In the genomic region with DNA sequence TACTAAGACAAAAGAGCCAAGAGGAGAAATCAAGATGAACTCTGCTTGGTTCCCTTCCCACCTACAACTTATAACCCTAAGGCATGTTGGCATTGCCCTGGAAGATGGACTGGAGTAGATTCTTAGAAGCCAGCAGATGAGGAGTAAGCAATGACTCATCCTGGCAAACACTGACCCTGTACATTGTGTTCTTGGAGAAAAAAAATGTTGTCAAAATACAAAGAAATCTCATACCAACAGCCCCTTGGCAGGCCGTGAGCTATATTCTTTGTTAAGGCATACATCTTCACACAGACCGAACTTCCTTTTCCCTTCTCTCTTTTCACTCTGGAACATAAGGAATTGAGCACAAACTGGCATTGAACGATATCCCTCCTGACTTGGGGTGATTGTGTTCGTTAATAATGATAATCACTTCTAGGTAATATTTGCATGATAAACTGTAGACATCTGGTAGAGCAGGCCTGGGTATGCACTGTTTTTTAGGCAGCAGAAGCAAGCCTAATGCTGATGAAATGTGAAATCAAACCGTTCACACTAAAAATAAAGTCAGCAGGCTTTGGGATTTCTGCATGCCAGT, we compare ENCODE assay signal across 19 mouse cellular contexts.
DNase-seq lines count a peak whose midpoint lies in the region; ATAC-seq and TF ChIP-seq lines count a peak whose summit lies in the region.
"Had no signal": no experiment of that assay in that cellular context is flagged by ENCODE, and none has a peak within 500 bp of the region (broad histone marks: within the 10 kb centered on the region; RNA-seq: fewer than 3 reads in every experiment).

No protein-coding gene starts in this region.

- no peak for ATAC-seq in forebrain, embryonic 14.5 days
- no peak for ATAC-seq in forebrain, embryonic 13.5 days
- no peak for ATAC-seq in midbrain, embryonic 14.5 days (ENCODE audit: low FRiP score, low TSS enrichment)
- ATAC-seq: inflammation-experienced regulatory T-cells, adult 6 months had no signal

- no peak overlapping the region for H3K9ac ChIP-seq in forebrain, embryonic 14.5 days (ENCODE audit: low read length)
- H3K9ac ChIP-seq in forebrain, embryonic 13.5 days = no peak overlapping the region
- H3K9ac ChIP-seq in midbrain, embryonic 14.5 days (replicated peaks; ENCODE audit: low read length) = no peak overlapping the region
- H3K9ac ChIP-seq: kidney, embryonic 15.5 days; limb, embryonic 12.5 days; liver, embryonic 13.5 days had no signal

- peak; percentile 36 for DNase-seq in forebrain, embryonic 14.5 days (ENCODE audit: low spot score)
- no peak for DNase-seq in layer of hippocampus, adult 2 months (ENCODE audit: low spot score in 2 of 2)
- DNase-seq in layer of hippocampus, adult 9-11 months = no peak
- DNase-seq in brain, embryonic 14.5 days (ENCODE audit: low read depth) = peak; percentile 45
- DNase-seq in midbrain, embryonic 14.5 days = no peak
- no peak for DNase-seq in thymus, postnatal 10 days (ENCODE audit: low spot score in 2 of 2)
- DNase-seq: B cell, adult 2 months; cerebellum, adult 11 months; cerebellum, postnatal 14 days; gastrocnemius, postnatal 14 days; heart, postnatal 10 days; liver, embryonic 13.5 days; retina, postnatal 1 day; thymus, adult 2 months had no signal

- WGBS in forebrain, embryonic 14.5 days = 31% methylated on average over 5 of the region's 5 CpGs
- 32% methylated on average over 5 of the region's 5 CpGs for WGBS in forebrain, embryonic 13.5 days
- WGBS in midbrain, embryonic 14.5 days = 14% methylated on average over 5 of the region's 5 CpGs

- no peaks in the 10 kb centered on the region for H3K9me3 ChIP-seq in forebrain, embryonic 14.5 days (replicated peaks; ENCODE audit: control insufficient read depth, low read length)
- no peaks in the 10 kb centered on the region for H3K9me3 ChIP-seq in forebrain, embryonic 13.5 days (replicated peaks)
- H3K9me3 ChIP-seq in midbrain, embryonic 14.5 days (ENCODE audit: control insufficient read depth, low read length) = no peaks in the 10 kb centered on the region
- H3K9me3 ChIP-seq: heart, embryonic 10.5 days; kidney, embryonic 15.5 days; limb, embryonic 12.5 days; liver, embryonic 13.5 days had no signal

- no peak for TF ChIP-seq CTCF in layer of hippocampus, adult 2 months (conservative IDR thresholded peaks at IDR 0.05)
- no peak for TF ChIP-seq CTCF in brain, embryonic 14.5 days (IDR thresholded peaks at IDR 0.05; ENCODE audit: borderline replicate concordance, extremely low read depth, insufficient read depth, insufficient read length)

- H3K36me3 ChIP-seq in forebrain, embryonic 14.5 days (ENCODE audit: control insufficient read depth, insufficient read depth, low read length) = no peaks in the 10 kb centered on the region
- no peaks in the 10 kb centered on the region for H3K36me3 ChIP-seq in forebrain, embryonic 13.5 days (ENCODE audit: poor library complexity, severe bottlenecking)
- no peaks in the 10 kb centered on the region for H3K36me3 ChIP-seq in midbrain, embryonic 14.5 days (ENCODE audit: control insufficient read depth, insufficient read depth, low read length)
- H3K36me3 ChIP-seq: heart, embryonic 10.5 days; kidney, embryonic 15.5 days; limb, embryonic 12.5 days; liver, embryonic 13.5 days had no signal

- no peaks in the 10 kb centered on the region for H3K27me3 ChIP-seq in forebrain, embryonic 14.5 days (replicated peaks; ENCODE audit: control insufficient read depth, insufficient read depth, low read length)
- H3K27me3 ChIP-seq in forebrain, embryonic 13.5 days = no peaks in the 10 kb centered on the region
- no peaks in the 10 kb centered on the region for H3K27me3 ChIP-seq in midbrain, embryonic 14.5 days (ENCODE audit: control insufficient read depth, insufficient read depth, low read length)
- H3K27me3 ChIP-seq: kidney, embryonic 15.5 days; limb, embryonic 12.5 days; liver, embryonic 13.5 days had no signal

- TF ChIP-seq POLR2A in brain, embryonic 14.5 days (IDR thresholded peaks at IDR 0.05; ENCODE audit: borderline replicate concordance, extremely low read depth, insufficient read depth, insufficient read length, poor library complexity, severe bottlenecking) = no peak

- no peak overlapping the region for H3K27ac ChIP-seq in forebrain, embryonic 14.5 days (ENCODE audit: low read depth, low read length)
- H3K27ac ChIP-seq in forebrain, embryonic 13.5 days = no peak overlapping the region
- H3K27ac ChIP-seq in layer of hippocampus, adult 2 months = peak overlapping the region; percentile 73
- H3K27ac ChIP-seq in midbrain, embryonic 14.5 days (replicated peaks; ENCODE audit: low read depth, low read length) = 0 out of 2 replicates have a peak overlapping the region, but pooled peaks have one; percentile 21
- H3K27ac ChIP-seq: heart, embryonic 10.5 days; kidney, embryonic 15.5 days; limb, embryonic 12.5 days; liver, embryonic 13.5 days had no signal

- no peak overlapping the region for H3K4me2 ChIP-seq in forebrain, embryonic 14.5 days (ENCODE audit: low read length)
- H3K4me2 ChIP-seq in forebrain, embryonic 13.5 days = no peak overlapping the region
- no peak overlapping the region for H3K4me2 ChIP-seq in midbrain, embryonic 14.5 days (ENCODE audit: low read length)
- H3K4me2 ChIP-seq: kidney, embryonic 15.5 days; limb, embryonic 12.5 days; liver, embryonic 13.5 days had no signal

- H3K4me3 ChIP-seq in forebrain, embryonic 14.5 days (ENCODE audit: low read depth, low read length) = no peak overlapping the region
- no peak overlapping the region for H3K4me3 ChIP-seq in forebrain, embryonic 13.5 days
- no peak overlapping the region for H3K4me3 ChIP-seq in layer of hippocampus, adult 2 months
- H3K4me3 ChIP-seq in midbrain, embryonic 14.5 days (replicated peaks; ENCODE audit: low read depth, low read length) = no peak overlapping the region
- H3K4me3 ChIP-seq: heart, embryonic 10.5 days; kidney, embryonic 15.5 days; limb, embryonic 12.5 days; liver, embryonic 13.5 days had no signal

- peaks cover 14% of the 10 kb centered on the region; the same call in 1 of the 2 replicates for H3K4me1 ChIP-seq in forebrain, embryonic 14.5 days (ENCODE audit: control insufficient read depth, insufficient read depth, low read length)
- H3K4me1 ChIP-seq in forebrain, embryonic 13.5 days = peaks cover 34% of the 10 kb centered on the region
- peaks cover 16% of the 10 kb centered on the region for H3K4me1 ChIP-seq in midbrain, embryonic 14.5 days (ENCODE audit: control insufficient read depth, insufficient read depth, low read length)
- H3K4me1 ChIP-seq: liver, embryonic 13.5 days had no signal

Comparison
In these comparisons a context has a peak if more than half of its experiments do, and no peak if none do; other contexts are left out.
1. DNase-seq: peak in forebrain, embryonic 14.5 days (single experiment) and brain, embryonic 14.5 days (single experiment); none in layer of hippocampus, adult 2 months (0 of 2), layer of hippocampus, adult 9-11 months (single experiment), midbrain, embryonic 14.5 days (single experiment) and thymus, postnatal 10 days (0 of 2).
2. H3K27ac ChIP-seq: peak in layer of hippocampus, adult 2 months (single experiment) and midbrain, embryonic 14.5 days (single experiment); none in forebrain, embryonic 14.5 days (single experiment) and forebrain, embryonic 13.5 days (single experiment).